Mouse (Mus musculus): ENCODE data around the gene Sgms1. TPM values are rescaled to one million over a fixed set of nuclear protein-coding genes. Genes with fewer than 3 reads are reported as not detected.

Gene Sgms1
- total RNA-seq, 2 experiments from 2014 or later: 69.3 to 78.5 TPM

- no peak for DNase-seq (ENCODE audit: low spot score in 2 of 2)
These were observed 137.1 kb downstream of the Sgms1 start for GRCm38 (mm10) chr19:32252451-32252850.

GRCm38 (mm10) chr19:32249181-32250130, 140.1 kb downstream of the Sgms1 start:
- no peak for DNase-seq (ENCODE audit: low spot score in 2 of 2)

GRCm38 (mm10) chr19:32244881-32245280, 144.6 kb downstream of the Sgms1 start:
- DNase-seq (ENCODE audit: low spot score in 2 of 2): no peak

- no peak for DNase-seq (ENCODE audit: low spot score in 2 of 2)
These were observed 146.3 kb downstream of the Sgms1 start for GRCm38 (mm10) chr19:32243246-32243645.

- DNase-seq (ENCODE audit: low spot score in 2 of 2): no peak
These were observed 147.4 kb downstream of the Sgms1 start for GRCm38 (mm10) chr19:32242153-32242552.

GRCm38 (mm10) chr19:32240417-32240990, 149.0 kb downstream of the Sgms1 start:
- DNase-seq (ENCODE audit: low spot score in 2 of 2): no peak

GRCm38 (mm10) chr19:32239925-32240324, 149.6 kb downstream of the Sgms1 start:
- DNase-seq (ENCODE audit: low spot score in 2 of 2): no peak

- no peak for DNase-seq (ENCODE audit: low spot score in 2 of 2)
These were observed 150.1 kb downstream of the Sgms1 start for GRCm38 (mm10) chr19:32239459-32239792.

- DNase-seq (ENCODE audit: low spot score in 2 of 2): no peak
These were observed 150.6 kb downstream of the Sgms1 start for GRCm38 (mm10) chr19:32238722-32239458.

- DNase-seq (ENCODE audit: low spot score in 2 of 2): no peak
These were observed 151.8 kb downstream of the Sgms1 start for GRCm38 (mm10) chr19:32237685-32238084.

GRCm38 (mm10) chr19:32237173-32237583, 152.3 kb downstream of the Sgms1 start:
- DNase-seq (ENCODE audit: low spot score in 2 of 2): no peak

GRCm38 (mm10) chr19:32234717-32235434, 154.6 kb downstream of the Sgms1 start:
- no peak for DNase-seq (ENCODE audit: low spot score in 2 of 2)

- no peak for DNase-seq (ENCODE audit: low spot score in 2 of 2)
These were observed 158.2 kb downstream of the Sgms1 start for GRCm38 (mm10) chr19:32231292-32231691.

- DNase-seq (ENCODE audit: low spot score in 2 of 2): no peak
These were observed 158.7 kb downstream of the Sgms1 start for GRCm38 (mm10) chr19:32230798-32231197.

- no peak for DNase-seq (ENCODE audit: low spot score in 2 of 2)
These were observed 159.2 kb downstream of the Sgms1 start for GRCm38 (mm10) chr19:32230301-32230700.

- DNase-seq (ENCODE audit: low spot score in 2 of 2): no peak
These were observed 159.7 kb downstream of the Sgms1 start for GRCm38 (mm10) chr19:32229776-32230175.

- DNase-seq (ENCODE audit: low spot score in 2 of 2): no peak
These were observed 162.3 kb downstream of the Sgms1 start for GRCm38 (mm10) chr19:32227175-32227574.

GRCm38 (mm10) chr19:32225097-32225490, 164.4 kb downstream of the Sgms1 start:
- DNase-seq (ENCODE audit: low spot score in 2 of 2): no peak

GRCm38 (mm10) chr19:32224318-32225096, 165.0 kb downstream of the Sgms1 start:
- no peak for DNase-seq (ENCODE audit: low spot score in 2 of 2)

GRCm38 (mm10) chr19:32223751-32224174, 165.8 kb downstream of the Sgms1 start:
- DNase-seq (ENCODE audit: low spot score in 2 of 2): no peak

Data from adrenal gland, postnatal 4 days (tissue).